Mouse (Mus musculus): ENCODE measurements around the gene Dnajb7.
"Not testable (repeated sequence)": the region's sequence is repeated elsewhere in the genome, so short reads cannot be mapped to it uniquely, and the experiment has no call there.

Gene Dnajb7

DNA sequence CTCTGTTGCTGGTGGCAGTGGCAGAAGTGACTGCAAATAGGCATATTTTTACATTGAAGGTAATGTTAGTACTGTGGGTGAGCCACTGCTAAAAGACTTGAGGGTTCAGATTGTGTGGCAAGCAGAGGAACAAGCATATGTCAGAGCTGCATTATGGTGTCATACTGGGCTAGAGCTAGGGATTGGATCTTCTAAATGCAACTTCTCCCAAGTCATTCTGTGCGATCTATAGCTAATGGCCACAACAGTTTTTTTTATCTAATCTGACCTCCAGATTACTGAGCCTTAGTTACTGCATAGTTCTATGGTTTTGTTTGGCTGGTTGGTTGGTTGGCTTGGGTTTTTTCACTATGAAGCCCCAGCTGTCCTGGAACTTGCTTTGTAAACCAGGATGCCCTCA, at the start of gene Dnajb7:
Gene Dnajb7, minus strand, starts transcription at position 101 of the 400 bp plus-strand sequence.
- no peak for DNase-seq (ENCODE audit: low spot score)

DNA sequence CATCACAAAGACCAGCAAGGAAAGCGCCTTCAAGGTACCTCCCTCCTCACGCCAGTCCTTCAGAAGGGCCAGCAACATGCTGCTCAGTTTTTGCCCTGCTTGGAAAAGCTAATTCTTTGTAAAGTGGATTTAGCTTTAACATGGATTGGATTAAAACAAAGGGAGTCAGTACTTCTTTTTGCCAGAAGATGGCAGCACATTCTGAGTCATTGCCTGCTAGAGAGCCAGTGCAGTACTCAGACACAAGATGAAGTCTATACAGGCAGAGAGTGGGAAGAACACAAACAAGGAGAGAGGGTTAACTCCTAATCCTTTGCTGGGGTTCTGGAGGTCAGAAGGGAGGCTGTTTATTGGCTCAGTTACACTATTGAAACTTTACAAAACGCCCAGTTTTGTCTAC, 40.4 kb upstream of the Dnajb7 start:
- peak; percentile 82 for DNase-seq (ENCODE audit: low spot score)

GRCm38 (mm10) chr15:81439236-81439635, 31.1 kb upstream of the Dnajb7 start:
- no peak for DNase-seq (ENCODE audit: low spot score)

DNA sequence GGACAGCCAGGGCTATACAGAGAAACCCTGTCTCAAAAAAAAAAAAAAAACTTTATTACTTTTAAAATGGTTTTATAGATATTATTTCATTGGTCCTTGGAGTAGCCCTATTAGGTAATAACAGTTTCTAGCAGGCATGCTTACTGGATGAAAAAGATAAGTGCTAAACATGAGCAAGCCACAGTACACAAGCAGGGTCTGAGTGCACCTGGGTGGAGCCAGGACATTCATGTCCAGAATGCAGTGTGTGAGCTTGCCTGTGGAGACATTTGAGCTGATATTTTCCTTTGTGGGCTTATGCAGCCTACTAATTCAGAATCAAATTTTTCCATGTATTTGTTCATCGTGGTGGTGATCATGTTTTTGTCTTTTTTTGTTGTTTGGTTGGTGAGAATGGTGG, 30.2 kb upstream of the Dnajb7 start:
- no peak for DNase-seq (ENCODE audit: low spot score)

DNA sequence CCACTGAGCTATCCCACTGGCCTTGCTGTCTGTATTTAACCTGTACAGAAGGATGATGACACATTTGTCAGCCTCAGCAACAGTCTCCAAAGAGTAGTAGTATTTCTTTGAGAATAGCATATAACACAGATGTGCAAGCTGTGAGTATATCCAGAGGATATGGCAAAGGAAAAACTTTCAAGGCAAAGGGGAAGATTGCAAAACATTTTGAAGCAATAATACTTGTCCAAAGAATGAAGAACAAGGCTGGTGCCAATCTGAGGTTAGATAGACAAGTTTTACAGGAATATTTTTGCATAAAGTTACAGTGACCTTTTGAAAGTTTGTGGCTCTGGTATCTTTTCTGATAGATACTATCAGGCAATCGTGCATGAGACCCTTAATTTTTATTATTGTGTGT, 23.1 kb upstream of the Dnajb7 start:
- DNase-seq (ENCODE audit: low spot score), result peak; percentile 57

DNA sequence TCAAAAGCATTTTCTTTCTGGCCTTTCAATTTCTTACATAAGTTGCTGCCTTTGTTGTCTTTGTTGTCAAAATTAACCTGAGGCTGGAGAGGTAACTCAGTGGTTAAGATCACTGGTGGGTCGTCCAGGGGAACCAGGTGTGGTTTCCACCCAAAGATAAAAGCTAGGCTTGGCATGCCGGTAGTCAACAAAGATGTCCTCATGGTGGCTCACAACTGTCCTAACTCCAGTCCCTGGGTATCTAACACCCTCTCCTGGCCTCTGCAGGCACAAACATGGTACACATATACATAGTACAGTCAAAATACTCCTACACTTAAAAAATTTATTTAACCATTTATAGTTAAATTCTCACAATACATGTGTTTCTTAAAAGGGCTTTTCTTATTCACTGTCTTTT, 19.8 kb upstream of the Dnajb7 start:
- no peak for DNase-seq (ENCODE audit: low spot score)

DNA sequence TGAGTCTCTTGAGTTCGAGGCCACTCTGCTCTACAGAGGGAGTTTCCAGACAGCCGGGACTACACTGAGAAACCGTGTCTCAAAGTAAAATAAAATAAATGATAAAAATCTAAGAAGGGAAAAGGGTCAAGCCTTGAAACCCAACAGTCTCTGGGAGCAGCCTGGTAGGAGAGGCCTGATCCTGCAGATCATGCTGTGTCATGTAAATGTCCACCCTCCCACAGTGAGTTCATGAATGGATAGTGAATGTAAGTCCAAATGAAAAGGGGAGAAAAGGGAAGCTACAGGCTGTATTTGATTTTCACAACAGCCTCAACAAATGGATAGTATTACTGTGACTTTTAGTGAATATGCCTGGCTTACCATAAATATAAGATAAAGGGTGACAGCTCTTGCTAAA, 17.2 kb upstream of the Dnajb7 start:
- DNase-seq (ENCODE audit: low spot score), result no peak

GRCm38 (mm10) chr15:81422156-81422681, 14.1 kb upstream of the Dnajb7 start:
- peak; percentile 76 for DNase-seq (ENCODE audit: low spot score)

DNA sequence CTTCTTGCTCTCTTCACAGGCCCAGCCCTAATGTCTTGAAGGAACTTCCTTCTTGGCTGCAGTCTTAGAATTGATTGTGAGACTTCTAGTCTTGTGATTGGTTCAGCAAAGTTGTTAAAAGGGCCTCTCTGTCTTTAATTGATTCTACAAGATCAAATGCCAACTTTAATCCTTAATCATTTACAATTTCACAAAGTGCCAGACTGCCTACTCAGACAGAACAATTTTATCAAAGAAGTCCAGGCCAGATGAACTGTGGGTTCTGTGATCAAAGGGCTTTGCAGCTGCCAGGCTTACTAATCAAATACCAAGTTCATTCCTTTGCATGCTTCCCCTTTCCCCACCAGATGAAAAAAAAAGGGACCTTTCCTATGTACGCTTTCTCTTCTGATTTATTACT, 13.4 kb upstream of the Dnajb7 start:
- DNase-seq (ENCODE audit: low spot score), result peak; percentile 35

- DNase-seq (ENCODE audit: low spot score), result no peak
Measured at GRCm38 (mm10) chr15:81418065-81418464, 10.0 kb upstream of the Dnajb7 start.

DNA sequence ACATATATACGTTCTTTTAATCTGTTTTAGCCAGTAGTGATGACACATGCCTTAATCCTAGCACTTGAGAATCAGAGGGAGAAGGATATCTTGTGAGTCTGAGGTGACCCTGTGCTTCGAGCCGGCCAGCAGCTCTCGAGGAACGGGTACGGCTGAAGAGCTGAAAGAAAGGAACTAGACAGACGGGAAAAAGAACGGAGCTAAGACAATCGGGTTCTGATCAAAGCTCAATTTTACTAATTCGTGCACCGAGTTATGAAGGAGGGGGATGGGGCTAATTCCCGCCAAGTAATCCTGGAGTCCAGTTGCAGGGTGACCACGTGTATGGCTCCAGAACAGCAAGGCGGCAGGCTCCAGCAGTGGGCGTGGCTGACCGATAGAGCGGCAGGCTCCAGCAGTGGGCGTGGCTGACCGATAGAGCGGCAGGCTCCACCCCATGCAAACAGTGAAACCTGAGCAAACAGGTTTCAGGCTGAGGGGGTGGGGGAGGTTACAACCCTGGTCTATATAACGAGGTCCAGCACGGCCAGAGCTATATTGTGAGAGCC, 8.7 kb upstream of the Dnajb7 start:
- not testable (repeated sequence) for DNase-seq (ENCODE audit: low spot score)

- no peak for DNase-seq (ENCODE audit: low spot score)
Measured at GRCm38 (mm10) chr15:81405008-81405407, 3.1 kb downstream of the Dnajb7 start.

- DNase-seq (ENCODE audit: low spot score), result peak; percentile 97
Measured at GRCm38 (mm10) chr15:81399638-81400315, 8.3 kb downstream of the Dnajb7 start, which contains the start of the genes St13 and Xpnpep3. Gene St13 (minus strand): TSS chr15:81400077. Gene Xpnpep3 (plus strand): TSS chr15:81400138.

GRCm38 (mm10) chr15:81399297-81399637, 8.8 kb downstream of the Dnajb7 start:
- no peak for DNase-seq (ENCODE audit: low spot score)

DNA sequence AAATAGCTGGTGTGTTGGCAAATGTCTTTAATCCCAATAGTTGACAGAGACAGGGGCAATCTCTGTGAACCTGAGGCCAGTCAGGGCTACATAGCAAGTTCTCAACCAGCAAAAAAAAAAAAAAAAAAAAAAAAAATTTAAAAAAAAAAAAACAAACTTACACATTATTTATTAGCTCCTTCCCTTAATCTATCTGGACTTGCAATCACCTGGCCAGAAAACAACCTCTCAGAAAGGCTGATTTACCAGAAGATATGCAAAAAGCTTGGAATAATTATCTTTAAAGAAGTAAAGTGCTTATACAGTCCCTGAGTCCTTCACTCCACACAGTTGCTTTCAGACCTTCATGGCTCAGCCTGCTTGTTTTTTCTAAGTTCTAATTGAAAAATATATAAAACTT, 9.9 kb downstream of the Dnajb7 start:
- no peak for DNase-seq (ENCODE audit: low spot score)

GRCm38 (mm10) chr15:81394211-81394915, 13.7 kb downstream of the Dnajb7 start:
- peak; percentile 71 for DNase-seq (ENCODE audit: low spot score)

DNA sequence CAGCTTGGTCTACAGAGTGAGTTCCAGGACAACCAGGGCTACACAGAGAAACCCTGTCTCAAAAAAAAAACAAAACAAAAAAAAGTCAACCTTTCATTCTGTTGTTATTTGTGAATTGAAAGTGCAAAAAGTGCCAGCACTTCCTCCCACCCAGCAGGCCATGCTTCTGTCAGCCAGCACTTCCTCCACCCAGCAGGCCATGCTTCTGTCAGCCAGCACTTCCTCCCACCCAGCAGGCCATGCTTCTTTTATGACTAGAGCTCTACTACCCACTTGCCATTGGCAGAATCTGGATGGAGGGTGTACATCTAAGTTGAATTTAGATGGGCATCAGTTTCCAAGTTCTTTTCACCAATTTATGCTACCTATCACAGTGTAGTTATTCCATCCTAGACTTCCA, 15.1 kb downstream of the Dnajb7 start:
- DNase-seq (ENCODE audit: low spot score), result no peak

DNA sequence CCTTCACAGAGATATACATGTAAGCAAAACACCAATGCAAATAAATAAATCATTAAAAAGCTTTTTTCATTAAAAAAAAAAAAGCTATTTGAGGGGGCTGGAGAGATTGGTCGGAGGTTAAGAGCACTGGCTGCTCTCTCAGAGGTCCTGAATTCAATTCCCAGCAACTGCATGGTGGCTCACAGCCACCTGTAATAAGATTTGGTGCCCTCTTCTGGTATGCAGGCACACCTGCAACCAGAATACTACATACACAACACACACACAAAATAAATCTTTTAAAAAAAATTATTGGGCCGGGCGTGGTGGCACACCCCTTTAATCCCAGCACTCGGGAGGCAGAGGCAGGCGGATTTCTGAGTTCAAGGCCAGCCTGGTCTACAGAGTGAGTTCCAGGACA, 21.8 kb downstream of the Dnajb7 start:
- no peak for DNase-seq (ENCODE audit: low spot score)

- no peak for DNase-seq (ENCODE audit: low spot score)
Measured at GRCm38 (mm10) chr15:81378845-81379244, 29.3 kb downstream of the Dnajb7 start.

DNA sequence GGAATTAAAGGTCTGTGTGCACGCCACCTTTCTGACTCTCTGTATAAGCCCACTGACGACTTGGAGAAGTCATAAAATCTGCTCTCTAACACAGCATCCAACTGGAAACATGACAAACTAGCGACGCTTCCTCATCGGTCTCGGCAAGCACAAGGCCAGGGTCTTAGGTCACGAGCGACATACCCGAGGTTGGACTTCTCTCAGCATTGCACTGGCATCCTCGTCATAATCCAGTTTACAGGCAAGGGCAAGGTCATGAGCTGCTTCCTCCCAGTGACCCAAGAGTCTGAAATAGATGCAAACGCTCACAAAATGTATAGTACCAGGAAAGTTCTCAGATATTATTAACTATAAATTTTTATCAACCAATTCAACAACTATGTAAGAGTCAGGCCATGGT, 33.5 kb downstream of the Dnajb7 start:
- DNase-seq (ENCODE audit: low spot score), result no peak

- DNase-seq (ENCODE audit: low spot score), result no peak
Measured at GRCm38 (mm10) chr15:81370356-81370755, 37.7 kb downstream of the Dnajb7 start.

GRCm38 (mm10) chr15:81368601-81369000, 39.5 kb downstream of the Dnajb7 start:
- no peak for DNase-seq (ENCODE audit: low spot score)

- no peak for DNase-seq (ENCODE audit: low spot score)
Measured at GRCm38 (mm10) chr15:81366241-81366640, 41.9 kb downstream of the Dnajb7 start.

Measured in adipocyte (in vitro differentiated cells).